Mouse (Mus musculus): ENCODE measurements around the gene Rin3.

Gene Rin3

DNA sequence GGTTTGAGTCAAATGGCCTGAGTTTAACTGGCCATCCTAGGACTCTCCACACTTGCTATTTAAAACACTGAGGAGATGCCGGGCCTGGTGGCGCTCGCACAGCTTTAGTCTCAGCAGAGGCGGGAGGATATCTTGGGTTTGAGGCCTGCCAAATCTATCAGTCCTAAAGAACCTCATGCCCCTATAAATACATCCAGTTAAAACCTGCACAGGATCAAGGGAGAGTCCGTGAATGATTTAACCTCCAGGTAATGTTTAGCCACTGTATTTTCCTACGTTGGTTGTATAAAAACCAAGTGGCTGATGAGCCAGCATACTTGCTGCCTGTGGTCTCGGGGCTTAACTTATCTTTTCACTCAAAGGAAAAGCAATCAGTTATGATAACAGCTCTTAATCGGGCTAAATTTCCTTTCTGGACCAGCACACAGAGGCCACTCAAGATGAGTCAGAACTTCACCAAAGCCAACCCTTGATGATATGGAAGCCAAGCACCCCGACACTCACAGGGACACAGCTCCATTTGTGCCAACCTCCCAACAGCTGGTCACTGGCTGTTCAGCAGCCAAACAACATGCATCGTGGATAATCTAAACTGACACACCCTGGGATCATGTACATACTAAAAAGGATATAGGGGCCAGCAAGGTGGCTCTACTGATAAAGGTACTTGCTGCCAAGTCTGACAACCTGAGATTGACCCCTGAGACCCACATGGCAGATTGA is 137.5 kb downstream of the Rin3 start:
- no peak for DNase-seq (ENCODE audit: extremely low spot score, low spot score)

DNA sequence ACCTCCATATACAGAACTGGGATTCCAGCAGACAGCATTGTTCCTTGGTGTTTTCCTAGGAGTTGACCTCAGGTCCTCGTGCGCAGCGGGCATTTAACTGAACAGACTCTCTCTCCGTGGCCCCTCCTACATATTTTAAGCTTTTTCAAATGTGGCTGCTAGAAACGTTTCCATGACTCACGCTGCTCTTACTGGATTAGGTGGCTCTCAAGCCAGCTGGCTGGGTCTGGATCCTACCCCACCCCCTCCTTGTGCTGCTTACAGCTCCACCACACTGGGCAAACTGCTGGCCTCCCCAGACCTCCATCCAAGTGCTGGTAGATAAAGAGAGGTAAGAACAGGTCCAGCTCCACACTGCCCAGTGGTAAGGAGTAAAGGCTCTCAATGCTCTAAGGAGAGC is 139.2 kb downstream of the Rin3 start:
- DNase-seq (ENCODE audit: extremely low spot score, low spot score), result no peak

GRCm38 (mm10) chr12:102422623-102423320 is 139.9 kb downstream of the Rin3 start:
- DNase-seq (ENCODE audit: extremely low spot score, low spot score), result no peak

DNA sequence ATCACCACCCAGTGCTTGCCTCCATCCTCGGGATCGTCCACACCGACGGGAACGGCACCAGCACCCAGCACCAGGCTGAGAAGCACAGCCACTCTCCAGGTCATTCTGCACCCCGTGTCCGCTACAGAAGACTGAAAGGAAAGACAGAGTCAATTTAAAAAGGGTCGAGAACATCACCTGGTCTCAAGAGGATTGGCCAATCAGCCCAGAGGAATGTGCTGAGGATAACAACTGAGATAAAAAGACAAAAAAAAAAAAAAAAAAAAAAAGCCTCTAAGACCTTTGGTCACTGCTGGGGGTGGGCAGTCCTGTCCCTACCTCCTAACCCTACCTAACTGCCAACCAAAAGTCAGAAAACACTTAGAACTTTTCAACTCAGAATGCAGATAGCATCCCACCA is 140.8 kb downstream of the Rin3 start:
- DNase-seq (ENCODE audit: extremely low spot score, low spot score), result no peak

DNA sequence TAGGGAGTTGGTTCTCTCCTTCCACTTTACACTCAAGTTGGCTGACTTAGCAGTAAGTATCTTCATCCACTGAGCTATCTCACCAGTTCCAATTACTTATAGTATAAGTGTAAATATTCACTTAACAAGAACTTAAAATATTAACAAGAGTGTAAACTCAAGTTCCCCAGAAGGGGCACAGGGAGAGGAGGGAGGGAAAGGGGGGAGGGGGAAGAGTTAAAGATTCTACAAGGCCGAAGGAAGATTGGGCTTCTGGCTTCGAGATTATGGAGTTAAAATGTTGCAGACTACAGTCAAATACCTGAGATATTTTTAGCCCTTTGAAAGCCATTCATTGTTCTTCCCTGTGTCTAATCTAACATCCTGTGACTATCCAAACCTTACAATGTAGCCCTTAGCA is 141.6 kb downstream of the Rin3 start:
- no peak for DNase-seq (ENCODE audit: extremely low spot score, low spot score)

GRCm38 (mm10) chr12:102425048-102425578 is 142.3 kb downstream of the Rin3 start:
- no peak for DNase-seq (ENCODE audit: extremely low spot score, low spot score)

- no peak for DNase-seq (ENCODE audit: extremely low spot score, low spot score)
Observed at GRCm38 (mm10) chr12:102426285-102426684, 143.4 kb downstream of the Rin3 start.

DNA sequence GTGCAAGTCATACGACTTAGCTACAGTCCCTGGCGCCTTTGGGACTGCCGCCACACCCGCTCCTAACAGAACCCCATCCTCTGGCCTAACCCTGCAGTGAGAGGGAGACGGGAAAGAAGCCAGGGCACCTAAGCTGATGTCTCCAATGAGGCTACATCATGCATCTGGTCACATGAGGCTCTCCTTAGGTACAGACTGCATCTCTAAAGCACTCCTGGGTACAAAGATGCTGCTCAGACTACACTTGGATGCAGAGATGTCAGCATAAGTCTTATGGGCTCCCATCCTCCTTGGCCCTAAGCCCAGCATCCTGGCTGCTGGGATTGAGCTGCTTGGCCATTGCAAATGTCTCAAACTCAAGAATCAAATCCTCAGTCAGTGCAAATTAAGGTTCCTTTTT is 146.8 kb downstream of the Rin3 start:
- no peak for DNase-seq (ENCODE audit: extremely low spot score, low spot score)

GRCm38 (mm10) chr12:102430228-102430627 is 147.4 kb downstream of the Rin3 start:
- DNase-seq (ENCODE audit: extremely low spot score, low spot score), result no peak

- no peak for DNase-seq (ENCODE audit: extremely low spot score, low spot score)
Observed at GRCm38 (mm10) chr12:102432238-102432637, 149.4 kb downstream of the Rin3 start.

DNA sequence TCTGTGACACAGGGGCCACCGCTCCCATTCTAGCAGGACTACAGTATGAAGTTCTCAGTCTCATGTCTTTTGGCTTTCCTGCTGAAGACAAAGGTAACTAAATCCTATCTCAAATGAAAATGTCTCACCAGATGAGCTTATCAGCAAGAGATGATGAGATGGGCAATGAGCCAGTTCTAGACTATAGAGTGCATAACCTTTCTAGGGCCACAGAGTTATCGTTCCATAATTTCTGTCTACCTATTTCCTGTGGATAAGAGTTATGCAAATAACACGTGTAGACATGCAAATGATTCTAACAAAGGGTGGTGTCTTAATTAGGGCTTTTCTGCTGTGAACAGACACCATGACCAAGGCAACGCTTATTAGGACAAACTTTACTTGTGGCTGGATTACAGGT is 151.3 kb downstream of the Rin3 start:
- no peak for DNase-seq (ENCODE audit: extremely low spot score, low spot score)

- DNase-seq (ENCODE audit: extremely low spot score, low spot score), result no peak
Observed at GRCm38 (mm10) chr12:102436939-102437526, 154.2 kb downstream of the Rin3 start.

- DNase-seq (ENCODE audit: extremely low spot score, low spot score), result no peak
Observed at GRCm38 (mm10) chr12:102437952-102438351, 155.1 kb downstream of the Rin3 start.

- no peak for DNase-seq (ENCODE audit: extremely low spot score, low spot score)
Observed at GRCm38 (mm10) chr12:102438983-102439631, 156.3 kb downstream of the Rin3 start.

- peak; percentile 95 for DNase-seq (ENCODE audit: extremely low spot score, low spot score)
Observed at GRCm38 (mm10) chr12:102439632-102440023, 156.8 kb downstream of the Rin3 start, which contains the start of gene Lgmn. Gene Lgmn (minus strand): TSS chr12:102439813.

Data from neural tube, embryonic 10.5 days (tissue).